Mouse (Mus musculus) 3134 (cell line): ENCODE data around the gene Mybphl.
A peak's percentile ranks its signal among the peaks of the same experiment; 100 is the strongest.

Experiments
- DNase-seq: peaks from one replicate; pipeline ENCODE4 v3.0.0-alpha.2; 2011; ENCODE audit warnings: low spot score; ENCODE audit not compliant: insufficient read length; ENCODE audit errors: extremely low read depth

The Mybphl gene

GRCm38 (mm10) chr3:108408517-108409008 is 43.9 kb downstream of the Mybphl start:
- no peak for DNase-seq

DNA sequence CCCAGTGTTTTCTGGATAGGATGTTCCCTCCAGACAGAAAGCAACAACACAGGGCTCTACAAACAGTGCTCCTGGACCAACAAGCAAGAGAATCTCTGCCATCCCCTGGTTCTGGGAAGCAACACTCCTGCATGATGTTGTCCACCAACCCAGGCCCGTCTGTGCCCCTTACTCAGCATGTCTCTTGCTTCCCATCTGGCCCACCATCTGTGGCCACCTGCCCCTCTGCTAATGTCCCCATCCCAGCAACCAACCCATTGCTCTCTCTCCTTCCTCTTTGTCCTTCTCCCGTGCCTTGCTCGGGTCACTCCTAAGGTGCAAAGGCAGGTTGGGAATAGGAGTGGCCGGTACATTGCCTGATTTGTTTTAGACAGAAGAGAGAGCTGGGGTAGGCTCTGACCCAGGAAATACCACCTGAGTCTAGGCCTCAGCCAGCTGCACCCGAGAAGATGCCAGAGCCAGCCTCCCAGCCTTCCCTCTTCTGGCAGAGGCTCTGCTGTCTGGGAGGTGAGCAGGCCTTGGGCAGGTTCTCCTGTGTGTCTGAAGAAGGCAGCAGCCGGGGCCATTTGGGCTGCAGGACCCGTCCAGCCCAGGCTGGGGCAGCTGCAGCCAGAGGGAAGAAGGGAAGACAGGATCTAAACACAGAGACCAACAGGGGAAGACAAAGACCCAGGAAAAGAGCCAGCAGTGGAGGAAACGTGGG is 45.1 kb downstream of the Mybphl start:
- no peak for DNase-seq

DNA sequence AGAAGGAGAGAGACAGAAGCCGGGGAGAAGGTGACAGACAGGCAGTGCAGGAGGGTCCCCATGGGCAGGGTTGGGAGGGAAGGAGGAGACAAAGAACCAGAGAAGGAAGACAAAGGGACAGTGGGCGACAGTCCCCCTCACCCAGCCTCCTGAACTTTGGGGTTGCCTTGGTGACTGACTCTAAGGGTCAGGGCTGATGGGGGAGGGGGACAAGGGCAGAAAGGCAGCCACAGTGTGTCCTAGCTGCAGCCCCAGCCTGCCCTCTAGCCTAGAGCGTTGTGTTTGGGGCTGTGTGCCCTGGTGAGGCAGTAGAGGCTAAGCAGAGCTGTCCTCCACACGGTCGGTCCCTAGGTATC is 45.6 kb downstream of the Mybphl start:
- no peak for DNase-seq

- DNase-seq: no peak
Observed at GRCm38 (mm10) chr3:108411026-108411753, 46.5 kb downstream of the Mybphl start.

DNA sequence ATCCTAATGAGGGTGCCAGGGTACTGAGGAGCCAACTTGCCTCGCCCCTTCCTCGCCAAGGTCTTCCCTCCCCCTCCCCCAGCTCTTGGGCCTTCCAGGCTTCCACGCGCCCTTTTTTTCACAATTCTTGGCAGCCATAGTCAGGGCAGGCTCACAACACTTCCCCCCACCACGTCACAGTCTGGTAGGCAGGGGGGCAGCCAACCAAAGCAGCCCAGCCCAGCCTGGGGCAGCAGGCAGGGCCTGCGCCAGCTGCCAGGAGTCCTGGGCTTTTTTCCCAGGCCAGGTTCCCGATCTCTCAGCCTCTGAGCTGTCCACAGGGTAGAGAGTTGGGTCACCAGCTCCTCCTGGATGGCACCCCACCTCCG is 47.0 kb downstream of the Mybphl start:
- DNase-seq: no peak

- DNase-seq: no peak
Observed at GRCm38 (mm10) chr3:108413634-108414360, 49.1 kb downstream of the Mybphl start.

DNA sequence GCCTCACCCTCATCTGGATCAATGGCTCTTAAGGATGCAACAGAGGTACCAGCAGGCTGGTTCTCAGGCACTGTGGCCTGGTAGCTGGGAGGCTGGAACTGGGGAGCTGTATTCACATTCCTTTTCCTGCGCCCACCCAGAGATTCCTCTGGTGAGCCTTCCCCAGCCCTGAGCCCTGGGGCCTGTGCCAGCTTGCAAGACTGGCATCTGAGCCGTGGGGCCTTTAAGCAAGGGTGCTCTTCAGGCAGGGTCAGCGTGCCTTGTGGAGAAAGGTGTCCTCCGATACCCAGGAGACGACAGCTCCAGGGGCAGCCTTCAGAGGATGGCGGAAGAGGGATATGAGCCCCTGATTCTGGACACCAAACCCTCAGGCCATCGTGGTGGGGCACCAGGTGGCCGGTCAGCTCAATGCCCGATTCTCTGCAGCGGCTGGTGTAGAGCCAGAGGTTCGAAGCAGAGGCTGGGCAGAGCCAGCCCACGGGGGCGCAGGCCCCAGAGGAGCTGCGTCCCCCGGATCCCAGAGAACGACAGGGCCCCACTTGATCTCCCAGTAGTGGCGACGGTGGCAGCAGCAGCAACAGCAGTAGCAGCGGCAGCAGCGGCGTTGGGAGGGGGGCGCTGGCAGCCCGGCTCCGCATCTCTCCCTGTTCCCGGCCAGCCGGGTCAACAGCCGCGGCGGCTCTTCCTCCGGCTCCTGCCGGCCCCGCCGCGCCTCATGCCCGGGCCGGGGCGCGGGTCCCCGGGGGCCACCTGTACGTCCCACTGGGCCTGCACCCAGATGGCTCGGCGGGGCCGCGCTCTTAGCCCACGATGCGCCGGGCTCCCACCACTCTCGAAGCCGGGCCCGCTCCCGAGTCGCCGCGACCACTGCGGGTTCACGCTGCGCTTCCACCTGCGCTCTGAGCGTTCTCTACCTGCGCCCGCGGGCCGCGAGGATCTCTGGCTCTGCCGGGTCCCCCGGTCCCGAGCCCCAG is 50.4 kb downstream of the Mybphl start, which contains the start of gene Celsr2:
Gene Celsr2 (minus strand): TSS at position 696 of the 974 bp plus-strand sequence.
- no peak for DNase-seq

- no peak for DNase-seq
Observed at GRCm38 (mm10) chr3:108415831-108416223, 51.1 kb downstream of the Mybphl start.

DNA sequence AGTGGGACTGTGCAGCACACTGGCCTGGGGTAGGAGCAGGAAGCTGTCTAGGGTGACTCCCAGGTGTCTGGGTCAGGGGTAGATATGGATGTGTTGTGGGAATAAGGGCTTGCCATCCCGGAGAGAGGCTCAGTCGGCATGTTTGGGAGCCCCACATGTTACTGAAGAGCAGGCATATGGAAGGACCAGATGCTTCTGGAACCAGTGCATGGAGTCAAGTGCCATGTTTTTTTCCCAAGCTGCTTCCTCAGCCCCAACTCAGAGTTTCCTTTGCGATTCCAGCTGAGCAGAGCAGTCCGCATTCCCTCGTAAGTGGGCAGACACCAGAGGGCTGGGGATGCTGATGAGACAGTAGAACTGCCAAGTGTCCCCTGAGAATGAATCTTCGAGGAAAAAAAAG is 58.3 kb downstream of the Mybphl start:
- no peak for DNase-seq

DNA sequence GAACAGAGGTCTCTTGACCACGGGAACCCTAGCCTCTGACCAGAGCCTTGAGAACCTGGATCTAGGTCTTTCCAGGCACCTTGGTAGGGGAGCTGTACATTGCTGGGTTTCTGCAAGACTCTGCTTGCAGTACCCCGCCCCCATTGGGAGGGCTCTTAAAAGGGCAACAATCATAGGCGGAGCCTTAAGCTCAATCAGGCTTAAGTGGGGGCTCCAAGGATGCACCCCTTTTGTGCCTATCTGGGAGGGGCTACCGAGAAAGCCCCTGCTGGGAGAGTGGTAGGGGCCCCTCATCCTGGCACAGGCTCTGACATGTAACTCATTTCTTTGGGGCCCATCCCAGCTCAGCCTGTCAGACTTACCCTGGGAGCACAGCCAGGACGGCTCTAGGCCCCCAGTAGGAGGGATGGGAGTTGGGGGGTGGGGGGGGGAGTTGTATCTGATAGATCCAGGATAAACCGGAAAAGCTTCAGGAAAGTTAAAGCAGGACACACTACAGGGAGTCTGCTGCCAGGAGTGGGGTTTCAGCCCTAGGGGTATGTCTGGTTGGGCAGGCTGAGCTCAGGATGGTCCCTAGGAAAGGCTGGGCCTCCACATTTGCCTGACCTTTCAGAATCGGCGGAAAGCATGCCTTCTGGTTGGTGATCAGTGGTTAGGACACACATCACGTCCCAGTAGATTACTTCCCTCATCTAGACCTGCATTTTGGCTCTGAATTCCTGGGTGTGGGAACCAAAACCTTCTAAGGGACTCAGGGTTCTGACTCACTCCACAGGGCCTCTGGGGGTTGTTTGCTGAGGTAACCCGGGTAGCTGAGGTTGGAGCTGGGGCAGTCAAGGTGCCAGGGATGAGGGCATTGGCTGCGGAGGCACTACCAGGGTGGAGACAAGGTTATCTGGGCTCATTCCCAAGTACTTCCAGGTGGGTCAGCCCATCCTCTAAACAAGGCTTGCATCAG is 59.4 kb downstream of the Mybphl start:
- DNase-seq: peak; percentile 52

- no peak for DNase-seq
Observed at GRCm38 (mm10) chr3:108424944-108425623, 60.4 kb downstream of the Mybphl start.

GRCm38 (mm10) chr3:108425624-108426018 is 60.9 kb downstream of the Mybphl start:
- DNase-seq: no peak
